Mouse (Mus musculus) midbrain, embryonic 11.5 days (tissue): Measurements from ENCODE around the gene Cdcp1. TPM values are rescaled to one million over a fixed set of nuclear protein-coding genes. Genes with fewer than 3 reads are reported as not detected.

ENCODE experiments used
- ATAC-seq: fragments of 200-750 bp; cut with Nextera tagmentation; 2 replicates; pipeline ENCODE4 v1.8.0; 2017; ENCODE audit warnings: moderate TSS enrichment, moderate library complexity; ENCODE audit not compliant: low FRiP score
- DNase-seq: peaks from one replicate; pipeline ENCODE4 v3.0.0; 2015; ENCODE audit warnings: low spot score; ENCODE audit errors: missing footprints
- H3K27ac ChIP-seq: fragments of 300-500 bp; sonication (generic); 2 replicates; pipeline ENCODE4 v1.5.1; 2014; ENCODE audit warnings: low read depth, low read length
- H3K27me3 ChIP-seq: fragments of 300-500 bp; sonication (generic); 2 replicates; pipeline ENCODE4 v1.6.1; 2014; ENCODE audit warnings: mild to moderate bottlenecking, low read length, moderate library complexity, mixed read lengths; ENCODE audit not compliant: control insufficient read depth, insufficient read depth
- H3K36me3 ChIP-seq: fragments of 300-500 bp; sonication (generic); 2 replicates; pipeline ENCODE4 v1.6.1; 2014; ENCODE audit warnings: mild to moderate bottlenecking, low read length, moderate library complexity, mixed read lengths; ENCODE audit not compliant: control insufficient read depth, insufficient read depth
- H3K4me1 ChIP-seq: fragments of 300-500 bp; sonication (generic); 2 replicates; pipeline ENCODE4 v1.6.1; 2014; ENCODE audit warnings: low read length; ENCODE audit not compliant: control insufficient read depth, insufficient read depth
- H3K4me2 ChIP-seq: fragments of 300-500 bp; sonication (generic); 2 replicates; pipeline ENCODE4 v1.6.1; 2014; ENCODE audit warnings: mild to moderate bottlenecking, moderate library complexity
- H3K4me3 ChIP-seq: fragments of 300-500 bp; sonication (generic); 2 replicates; pipeline ENCODE4 v1.5.1; 2014; ENCODE audit warnings: low read depth, low read length
- H3K9ac ChIP-seq: fragments of 300-500 bp; sonication (generic); 2 replicates; pipeline ENCODE4 v1.6.1; 2014; ENCODE audit warnings: low read length
- H3K9me3 ChIP-seq: fragments of 300-500 bp; sonication (generic); 2 replicates; pipeline ENCODE4 v1.6.1; 2016; ENCODE audit warnings: low read length; ENCODE audit not compliant: control insufficient read depth
- WGBS: fragments of 180-500 bp; shearing (Covaris S2); extraction: QIAGEN DNeasy Blood & Tissue Kit; methylation state at CpG from one replicate; pipeline ENCODE4 v1.1.7; 2014; 5-methylcytosine and 5-hydroxymethylcytosine counted together
- polyA plus RNA-seq: library from polyadenylated mRNA; unstranded; fragments of >200 nt; fragmentation: Nextera tagmentation; extraction: Ambion mirVana; gene quantifications from 2 replicates; pipeline ENCODE4 v1.2.1, GENCODE M21; 2014

Cdcp1 gene
- polyA plus RNA-seq, 1 experiment from 2014 or later: 0.29 TPM

DNA sequence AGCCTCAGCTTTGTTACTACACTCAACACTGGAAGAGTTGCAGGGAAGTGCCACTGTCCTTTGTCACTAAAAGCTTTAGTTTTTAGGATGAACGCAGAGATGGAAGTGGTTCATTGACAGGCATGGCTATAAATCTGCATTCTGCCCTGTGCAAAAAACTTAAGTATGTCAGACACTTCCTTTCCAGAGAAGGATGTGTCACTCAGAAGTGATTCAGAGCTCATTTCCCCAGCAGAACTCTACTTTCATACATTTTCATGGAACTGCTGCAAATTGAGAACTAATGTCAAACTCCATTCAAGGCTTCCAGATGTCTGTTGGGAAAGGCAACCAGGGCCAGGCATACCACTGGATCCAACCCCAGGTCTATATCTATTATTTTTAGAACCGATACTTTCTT lies 27.6 kb downstream of the Cdcp1 start:
- Histone ChIP-seq H3K27ac (no peak overlapping the region), H3K36me3 (no peaks in the 10 kb centered on the region), H3K4me1 (no peaks in the 10 kb centered on the region), H3K9ac (no peak overlapping the region), H3K27me3 (no peaks in the 10 kb centered on the region), H3K4me2 (no peak overlapping the region), H3K4me3 (no peak overlapping the region), H3K9me3 (no peaks in the 10 kb centered on the region)
- 88% methylated on average over 2 of the region's 2 CpGs for WGBS
- ATAC-seq (no peak), DNase-seq (no peak)

DNA sequence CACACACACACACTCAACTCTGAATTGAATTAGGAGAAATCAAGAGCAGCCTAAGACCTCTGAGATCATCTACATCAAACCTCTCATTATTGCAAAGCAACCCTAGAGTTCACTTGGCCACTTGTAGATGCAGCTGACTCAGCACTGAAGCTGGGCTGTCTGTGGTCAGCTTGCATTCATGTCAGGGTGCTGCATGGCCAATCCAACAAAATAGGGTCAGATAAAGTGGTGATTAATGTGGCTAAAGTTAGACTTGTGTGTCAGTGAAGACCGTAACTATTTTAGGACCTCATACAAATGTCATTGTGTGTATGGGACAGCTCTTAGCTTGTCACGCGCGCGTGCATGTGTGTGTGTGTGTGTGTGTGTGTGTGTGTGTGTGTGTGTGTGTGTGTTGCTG lies 28.2 kb downstream of the Cdcp1 start:
- Histone ChIP-seq H3K4me1 (no peaks in the 10 kb centered on the region), H3K4me2 (no peak overlapping the region), H3K27me3 (no peaks in the 10 kb centered on the region), H3K9me3 (no peaks in the 10 kb centered on the region), H3K36me3 (no peaks in the 10 kb centered on the region), H3K9ac (no peak overlapping the region), H3K4me3 (no peak overlapping the region), H3K27ac (no peak overlapping the region)
- 99% methylated on average over 5 of the region's 5 CpGs for WGBS
- ATAC-seq: no peak
- DNase-seq: no peak

DNA sequence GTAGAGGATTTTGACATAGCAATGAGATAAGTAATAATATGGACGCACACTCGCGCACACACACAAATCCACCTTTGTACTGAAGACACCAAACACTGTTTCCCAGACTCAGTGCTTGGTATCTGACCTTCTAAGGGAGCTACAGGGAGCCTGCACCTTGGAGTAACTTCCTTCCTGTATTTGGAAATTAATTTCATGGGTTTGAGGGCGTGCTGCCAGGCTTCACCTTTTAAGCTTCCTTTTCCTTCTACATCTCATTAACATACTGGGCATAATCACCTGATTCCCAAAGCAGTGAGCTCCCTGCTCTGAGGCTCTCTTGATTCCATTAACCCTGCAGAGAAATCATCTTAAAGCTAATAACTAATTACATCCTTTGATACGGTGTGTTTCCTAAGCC lies 29.7 kb downstream of the Cdcp1 start:
- ATAC-seq: no peak
- Histone ChIP-seq H3K9me3 (no peaks in the 10 kb centered on the region), H3K4me2 (no peak overlapping the region), H3K36me3 (no peaks in the 10 kb centered on the region), H3K4me1 (no peaks in the 10 kb centered on the region), H3K9ac (no peak overlapping the region), H3K27ac (no peak overlapping the region), H3K4me3 (no peak overlapping the region), H3K27me3 (no peaks in the 10 kb centered on the region)
- DNase-seq: no peak
- WGBS: 84% methylated on average over 5 of the region's 5 CpGs

DNA sequence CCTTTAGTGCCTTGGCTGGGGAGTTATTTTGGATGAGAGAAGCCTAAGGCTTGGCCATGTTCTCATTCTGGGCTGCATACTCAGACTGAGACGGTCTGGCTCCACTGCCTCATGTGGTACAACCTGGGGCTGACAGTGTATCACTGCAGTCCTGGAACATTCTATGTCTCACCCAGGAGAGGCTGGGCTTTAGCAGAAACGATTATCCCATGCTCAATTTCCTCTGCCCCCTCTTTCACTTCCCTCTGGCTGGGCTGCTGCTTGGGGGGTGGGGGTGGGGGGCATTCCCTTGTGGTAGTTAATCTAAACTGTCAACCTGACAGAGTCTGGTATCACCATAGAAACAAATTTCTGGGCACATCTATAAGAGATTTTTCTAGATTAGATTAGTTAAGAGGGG lies 30.3 kb downstream of the Cdcp1 start:
- 77% methylated on average over 2 of the region's 2 CpGs for WGBS
- ATAC-seq (no peak), DNase-seq (no peak)
- Histone ChIP-seq H3K36me3 (no peaks in the 10 kb centered on the region), H3K9ac (no peak overlapping the region), H3K27me3 (no peaks in the 10 kb centered on the region), H3K9me3 (no peaks in the 10 kb centered on the region), H3K4me3 (no peak overlapping the region), H3K4me2 (no peak overlapping the region), H3K27ac (no peak overlapping the region), H3K4me1 (no peaks in the 10 kb centered on the region)

DNA sequence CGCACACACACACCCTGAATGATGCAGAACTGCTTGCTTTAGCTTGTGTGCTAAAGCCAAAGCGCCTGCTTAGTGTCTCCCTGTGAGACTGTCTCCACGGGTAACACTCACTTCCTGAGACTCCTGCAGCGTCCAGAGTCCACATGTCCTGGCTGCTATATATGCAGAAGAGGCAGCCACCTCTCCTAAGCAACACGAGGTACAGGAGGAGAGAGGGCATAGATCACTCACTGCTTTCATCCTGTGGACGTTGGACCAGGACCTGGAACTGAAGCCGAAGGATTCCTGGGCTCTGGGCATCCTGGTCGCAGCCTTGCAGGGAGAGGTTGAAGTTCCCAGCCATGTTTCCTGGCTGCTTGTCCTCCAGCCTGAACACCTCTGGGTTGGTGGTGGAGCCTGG lies 32.6 kb downstream of the Cdcp1 start:
- H3K36me3 ChIP-seq: no peaks in the 10 kb centered on the region
- H3K27me3 ChIP-seq: no peaks in the 10 kb centered on the region
- no peak overlapping the region for H3K4me2 ChIP-seq
- WGBS: 83% methylated on average over 8 of the region's 8 CpGs
- H3K27ac ChIP-seq: no peak overlapping the region
- DNase-seq (no peak), ATAC-seq (no peak)
- H3K9me3 ChIP-seq: no peaks in the 10 kb centered on the region
- H3K4me3 ChIP-seq: no peak overlapping the region
- H3K9ac ChIP-seq: no peak overlapping the region
- no peaks in the 10 kb centered on the region for H3K4me1 ChIP-seq

DNA sequence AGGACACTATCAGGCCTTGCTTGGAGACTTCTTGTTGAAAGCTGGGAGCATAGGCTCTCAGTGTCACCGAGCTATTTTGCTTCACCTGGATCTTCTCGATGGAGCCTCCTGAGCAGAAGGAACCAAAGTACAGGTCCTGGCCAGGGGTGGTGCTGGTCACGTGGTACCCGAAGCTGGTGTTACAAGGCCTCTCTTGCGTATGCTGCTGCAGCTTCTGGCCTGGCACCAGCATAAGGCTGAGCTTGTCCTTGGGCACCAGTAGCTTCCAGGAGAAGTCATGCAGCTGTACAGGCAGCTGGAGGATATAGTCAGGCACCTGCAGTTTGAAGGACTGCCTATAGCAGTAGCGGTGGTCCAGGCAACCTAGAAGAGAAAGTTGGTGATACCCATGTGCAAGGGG lies 35.8 kb downstream of the Cdcp1 start:
- 81% methylated on average over 6 of the region's 6 CpGs for WGBS

DNA sequence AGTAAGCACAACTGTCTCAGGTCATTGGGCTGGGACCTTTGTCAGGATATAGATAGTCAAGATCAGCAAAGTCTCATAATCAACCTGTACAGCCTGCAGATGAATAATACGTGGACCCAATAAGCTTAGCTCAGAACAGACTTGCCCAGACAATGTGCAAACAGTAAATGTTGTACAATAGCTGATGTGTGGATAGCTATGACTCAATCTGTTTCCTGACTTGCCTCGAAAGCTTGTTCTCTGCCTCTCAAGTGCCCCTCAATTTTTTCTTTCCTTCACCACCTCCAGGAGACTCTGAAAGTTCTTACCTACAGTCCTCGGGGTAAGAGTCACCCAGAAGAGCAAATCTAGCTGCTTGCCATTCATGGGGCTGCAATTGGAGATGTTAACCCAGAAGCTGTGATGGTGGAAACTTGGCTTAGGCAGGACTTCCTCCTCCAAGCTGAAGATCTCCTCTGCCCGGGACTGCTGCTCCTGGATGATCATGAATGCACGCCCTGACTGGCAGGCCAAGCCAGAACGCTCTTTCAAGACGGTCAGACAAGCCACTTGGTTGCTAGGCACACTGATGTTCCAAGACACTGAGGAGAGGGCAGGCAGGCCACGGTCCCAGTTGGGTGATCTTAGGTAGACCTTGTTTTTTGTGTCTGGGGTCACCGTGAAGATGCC lies 38.3 kb downstream of the Cdcp1 start:
- no peak overlapping the region for H3K4me2 ChIP-seq
- ATAC-seq: no peak
- 86% methylated on average over 9 of the region's 9 CpGs for WGBS

More for the DNA sequence above, 35.8 kb downstream of the Cdcp1 start:
- H3K4me3 ChIP-seq: no peak overlapping the region
- no peak overlapping the region for H3K4me2 ChIP-seq
- ATAC-seq: no peak
- H3K9ac ChIP-seq: no peak overlapping the region
- DNase-seq: no peak
- no peaks in the 10 kb centered on the region for H3K36me3 ChIP-seq
- no peaks in the 10 kb centered on the region for H3K27me3 ChIP-seq
- H3K9me3 ChIP-seq: no peaks in the 10 kb centered on the region
- H3K27ac ChIP-seq: no peak overlapping the region
- no peaks in the 10 kb centered on the region for H3K4me1 ChIP-seq

DNA sequence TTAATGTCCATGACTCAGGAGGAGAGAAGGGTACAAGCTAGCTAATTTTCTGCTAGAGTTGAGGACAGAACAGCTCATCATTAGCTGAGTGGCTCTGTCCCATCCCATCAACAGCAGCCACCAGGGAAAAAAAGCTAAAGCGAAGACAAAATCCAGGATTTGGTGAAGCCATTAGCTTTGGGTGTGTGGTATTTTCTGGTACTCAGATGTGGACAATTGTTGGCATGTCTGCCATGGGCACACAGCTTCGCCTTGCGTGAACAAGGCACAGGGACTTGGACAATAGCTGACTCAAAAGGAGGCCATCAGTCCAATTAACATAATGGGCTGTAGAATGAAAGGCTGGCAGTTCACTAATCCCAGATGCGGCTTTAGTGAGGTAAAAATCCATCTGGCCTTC lies 41.5 kb downstream of the Cdcp1 start:
- no peak for ATAC-seq
- H3K4me3 ChIP-seq: no peak overlapping the region

More for the DNA sequence above, 38.3 kb downstream of the Cdcp1 start:
- H3K9me3 ChIP-seq: no peaks in the 10 kb centered on the region
- no peaks in the 10 kb centered on the region for H3K27me3 ChIP-seq
- no peak overlapping the region for H3K9ac ChIP-seq
- H3K4me1 ChIP-seq: peaks cover 2% of the 10 kb centered on the region; the same call in 1 of the 2 replicates
- H3K27ac ChIP-seq: no peak overlapping the region
- no peak overlapping the region for H3K4me3 ChIP-seq
- no peaks in the 10 kb centered on the region for H3K36me3 ChIP-seq
- no peak for DNase-seq

DNA sequence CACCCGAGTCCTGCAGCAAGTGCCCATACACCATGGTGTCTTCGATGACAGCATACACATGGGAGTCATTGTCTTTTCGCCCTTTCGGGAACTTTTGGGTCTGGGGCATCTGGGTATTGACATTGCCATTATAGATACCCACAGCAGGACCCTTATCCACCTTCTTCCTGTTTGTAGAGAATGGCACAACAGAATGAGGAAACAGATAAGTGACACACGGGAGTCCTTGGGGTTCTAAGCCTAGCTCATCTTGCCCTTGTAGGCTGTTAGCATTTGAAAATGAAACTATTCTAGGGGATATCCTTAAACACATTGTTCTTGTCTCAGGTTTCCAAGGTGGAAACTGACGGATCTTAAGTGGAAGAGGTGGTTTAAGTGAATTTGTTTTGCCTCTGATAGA lies 42.1 kb downstream of the Cdcp1 start:
- H3K9ac ChIP-seq: no peak overlapping the region
- 87% methylated on average over 6 of the region's 6 CpGs for WGBS
- H3K27me3 ChIP-seq: no peaks in the 10 kb centered on the region
- no peaks in the 10 kb centered on the region for H3K36me3 ChIP-seq
- H3K4me2 ChIP-seq: no peak overlapping the region
- no peak overlapping the region for H3K4me3 ChIP-seq
- no peak for ATAC-seq
- peaks cover 2% of the 10 kb centered on the region; the same call in 1 of the 2 replicates for H3K4me1 ChIP-seq
- no peak overlapping the region for H3K27ac ChIP-seq
- DNase-seq: no peak
- no peaks in the 10 kb centered on the region for H3K9me3 ChIP-seq

More for the DNA sequence above, 41.5 kb downstream of the Cdcp1 start:
- Histone ChIP-seq H3K4me1 (peaks cover 2% of the 10 kb centered on the region; the same call in 1 of the 2 replicates), H3K9ac (no peak overlapping the region), H3K9me3 (no peaks in the 10 kb centered on the region), H3K27me3 (no peaks in the 10 kb centered on the region), H3K4me2 (no peak overlapping the region), H3K27ac (no peak overlapping the region), H3K36me3 (no peaks in the 10 kb centered on the region)
- no peak for DNase-seq
- WGBS: 36% methylated on average over 4 of the region's 4 CpGs
